Mouse (Mus musculus) embryonic facial prominence, embryonic 13.5 days (tissue): ENCODE measurements around the gene Sowaha. TPM values are rescaled to one million over a fixed set of nuclear protein-coding genes. Genes with fewer than 3 reads are reported as not detected.

Experiments
- ATAC-seq: fragments of 200-750 bp; cut with Nextera tagmentation; 2 replicates; pipeline ENCODE4 v1.8.0; 2017; ENCODE audit warnings: low read depth; ENCODE audit not compliant: insufficient number of reproducible peaks, insufficient read depth, low FRiP score, low TSS enrichment
- H3K27ac ChIP-seq: fragments of 300-500 bp; sonication (generic); 2 replicates; pipeline ENCODE4 v1.5.1; 2015; ENCODE audit warnings: moderate library complexity, mild to moderate bottlenecking, inconsistent platforms
- H3K27me3 ChIP-seq: fragments of 300-500 bp; sonication (generic); 2 replicates; pipeline ENCODE4 v1.6.1; 2015; ENCODE audit warnings: mild to moderate bottlenecking, inconsistent platforms
- H3K36me3 ChIP-seq: fragments of 300-500 bp; sonication (generic); 2 replicates; pipeline ENCODE4 v1.6.1; 2015; ENCODE audit warnings: mild to moderate bottlenecking, inconsistent platforms
- H3K4me1 ChIP-seq: fragments of 300-500 bp; sonication (generic); 2 replicates; pipeline ENCODE4 v1.6.1; 2015; ENCODE audit warnings: inconsistent platforms
- H3K4me2 ChIP-seq: fragments of 300-500 bp; sonication (generic); 2 replicates; pipeline ENCODE4 v1.6.1; 2015; ENCODE audit warnings: moderate library complexity, mild to moderate bottlenecking, inconsistent platforms
- H3K4me3 ChIP-seq: fragments of 300-500 bp; sonication (generic); 2 replicates; pipeline ENCODE4 v1.5.1; 2015; ENCODE audit warnings: mild to moderate bottlenecking, inconsistent platforms
- H3K9ac ChIP-seq: fragments of 300-500 bp; sonication (generic); 2 replicates; pipeline ENCODE4 v1.6.1; 2015; ENCODE audit warnings: mild to moderate bottlenecking, inconsistent platforms
- H3K9me3 ChIP-seq: fragments of 300-500 bp; sonication (generic); 2 replicates; pipeline ENCODE4 v1.6.1; 2016; ENCODE audit warnings: inconsistent platforms
- WGBS: fragments of 180-500 bp; shearing (Covaris S2); methylation state at CpG from one replicate; pipeline ENCODE4 v1.1.7; 2015; ENCODE audit warnings: mixed read lengths; 5-methylcytosine and 5-hydroxymethylcytosine counted together
- polyA plus RNA-seq: library from polyadenylated mRNA; unstranded; fragments of >200 nt; fragmentation: Nextera tagmentation; extraction: Ambion mirVana; gene quantifications from 2 replicates; pipeline ENCODE4 v1.2.1, GENCODE M21; 2015

Sowaha gene
- polyA plus RNA-seq, 1 experiment from 2014 or later = 0.21 TPM

GRCm38 (mm10) chr11:53520122-53520978, 40.3 kb upstream of the Sowaha start:
- 1% methylated on average over 24 of the region's 24 CpGs for WGBS
- no peaks in the 10 kb centered on the region for H3K9me3 ChIP-seq
- no peaks in the 10 kb centered on the region for H3K36me3 ChIP-seq
- H3K4me1 ChIP-seq = peaks cover 58% of the 10 kb centered on the region
- peak overlapping the region; percentile 88 for H3K9ac ChIP-seq
- H3K4me3 ChIP-seq = peak overlapping the region; percentile 77
- H3K27ac ChIP-seq = peak overlapping the region; percentile 90
- ATAC-seq = peak; percentile 18; the same call in 1 of the 2 replicates
- H3K27me3 ChIP-seq = no peaks in the 10 kb centered on the region; the same call in 1 of the 2 replicates
- H3K4me2 ChIP-seq = peak overlapping the region; percentile 72

GRCm38 (mm10) chr11:53519207-53520121, 39.4 kb upstream of the Sowaha start, which contains the start of gene Sept8:
TSS of gene Sept8 (plus strand) at chr11:53519257.
- WGBS = 3% methylated on average over 79 of the region's 79 CpGs
- Histone ChIP-seq H3K4me1 (peaks cover 50% of the 10 kb centered on the region), H3K9ac (peak within 1 kb of the TSS; percentile 88), H3K27me3 (no peaks in the 10 kb centered on the region; the same call in 1 of the 2 replicates), H3K4me2 (peak within 1 kb of the TSS; percentile 72), H3K4me3 (peak within 1 kb of the TSS; percentile 77), H3K27ac (peak within 1 kb of the TSS; percentile 90), H3K9me3 (no peaks in the 10 kb centered on the region), H3K36me3 (no peaks in the 10 kb centered on the region)
- ATAC-seq = peak; percentile 77

GRCm38 (mm10) chr11:53518759-53519158, 38.7 kb upstream of the Sowaha start:
- H3K27me3 ChIP-seq = no peaks in the 10 kb centered on the region; the same call in 1 of the 2 replicates
- H3K4me1 ChIP-seq = peaks cover 43% of the 10 kb centered on the region
- H3K9ac ChIP-seq = peak overlapping the region; percentile 88; the same call in 1 of the 2 replicates
- WGBS = 44% methylated on average over 5 of the region's 5 CpGs
- H3K27ac ChIP-seq = peak overlapping the region; percentile 90; the same call in 1 of the 2 replicates
- no peaks in the 10 kb centered on the region for H3K9me3 ChIP-seq
- H3K4me2 ChIP-seq = peak overlapping the region; percentile 72
- H3K4me3 ChIP-seq = peak overlapping the region; percentile 77; the same call in 1 of the 2 replicates
- no peak for ATAC-seq
- H3K36me3 ChIP-seq = no peaks in the 10 kb centered on the region

GRCm38 (mm10) chr11:53516775-53517627, 36.9 kb upstream of the Sowaha start:
- H3K4me3 ChIP-seq = no peak overlapping the region
- WGBS = 55% methylated on average over 8 of the region's 8 CpGs
- H3K36me3 ChIP-seq = no peaks in the 10 kb centered on the region
- H3K4me1 ChIP-seq = peaks cover 30% of the 10 kb centered on the region
- H3K4me2 ChIP-seq = no peak overlapping the region
- H3K27ac ChIP-seq = no peak overlapping the region; the same call in 1 of the 2 replicates
- H3K9ac ChIP-seq = no peak overlapping the region
- no peaks in the 10 kb centered on the region for H3K9me3 ChIP-seq
- H3K27me3 ChIP-seq = no peaks in the 10 kb centered on the region; the same call in 1 of the 2 replicates
- no peak for ATAC-seq

- Histone ChIP-seq H3K27ac (no peak overlapping the region), H3K4me2 (no peak overlapping the region), H3K9ac (no peak overlapping the region), H3K36me3 (no peaks in the 10 kb centered on the region), H3K4me3 (no peak overlapping the region), H3K9me3 (no peaks in the 10 kb centered on the region), H3K27me3 (no peaks in the 10 kb centered on the region), H3K4me1 (0 out of 2 replicates have a peak, but pooled peaks cover under 1% of the 10 kb centered on the region)
- WGBS = 50% methylated on average over 5 of the region's 5 CpGs
- no peak for ATAC-seq
These were observed 30.3 kb upstream of the Sowaha start for GRCm38 (mm10) chr11:53510351-53510750.

GRCm38 (mm10) chr11:53508591-53508990, 28.5 kb upstream of the Sowaha start:
- peaks cover 6% of the 10 kb centered on the region; the same call in 1 of the 2 replicates for H3K4me1 ChIP-seq
- no peak for ATAC-seq
- H3K36me3 ChIP-seq = no peaks in the 10 kb centered on the region
- WGBS = 49% methylated on average over 3 of the region's 3 CpGs
- no peak overlapping the region for H3K9ac ChIP-seq
- no peak overlapping the region for H3K27ac ChIP-seq
- no peaks in the 10 kb centered on the region for H3K9me3 ChIP-seq
- H3K4me3 ChIP-seq = no peak overlapping the region
- no peaks in the 10 kb centered on the region for H3K27me3 ChIP-seq
- no peak overlapping the region for H3K4me2 ChIP-seq

GRCm38 (mm10) chr11:53508152-53508551, 28.1 kb upstream of the Sowaha start:
- no peak for ATAC-seq
- H3K9me3 ChIP-seq = no peaks in the 10 kb centered on the region
- WGBS = 77% methylated on average over 7 of the region's 7 CpGs

GRCm38 (mm10) chr11:53507098-53507805, 27.2 kb upstream of the Sowaha start:
- H3K9ac ChIP-seq = no peak overlapping the region
- no peak overlapping the region for H3K4me2 ChIP-seq
- ATAC-seq = no peak
- H3K27me3 ChIP-seq = no peaks in the 10 kb centered on the region
- no peak overlapping the region for H3K4me3 ChIP-seq
- H3K4me1 ChIP-seq = peaks cover 6% of the 10 kb centered on the region; the same call in 1 of the 2 replicates
- H3K36me3 ChIP-seq = no peaks in the 10 kb centered on the region
- no peaks in the 10 kb centered on the region for H3K9me3 ChIP-seq
- no peak overlapping the region for H3K27ac ChIP-seq
- 81% methylated on average over 9 of the region's 9 CpGs for WGBS

More at GRCm38 (mm10) chr11:53508152-53508551, 28.1 kb upstream of the Sowaha start:
- H3K9ac ChIP-seq = no peak overlapping the region
- H3K27ac ChIP-seq = no peak overlapping the region
- H3K4me1 ChIP-seq = peaks cover 6% of the 10 kb centered on the region; the same call in 1 of the 2 replicates
- no peak overlapping the region for H3K4me2 ChIP-seq
- H3K27me3 ChIP-seq = no peaks in the 10 kb centered on the region
- no peak overlapping the region for H3K4me3 ChIP-seq
- no peaks in the 10 kb centered on the region for H3K36me3 ChIP-seq

- WGBS = 54% methylated on average over 5 of the region's 5 CpGs
- no peak overlapping the region for H3K27ac ChIP-seq
- H3K27me3 ChIP-seq = no peaks in the 10 kb centered on the region; the same call in 1 of the 2 replicates
- no peak overlapping the region; the same call in 1 of the 2 replicates for H3K9ac ChIP-seq
- H3K4me2 ChIP-seq = no peak overlapping the region
- no peak overlapping the region for H3K4me3 ChIP-seq
- H3K36me3 ChIP-seq = no peaks in the 10 kb centered on the region
- peaks cover 13% of the 10 kb centered on the region; the same call in 1 of the 2 replicates for H3K4me1 ChIP-seq
- H3K9me3 ChIP-seq = no peaks in the 10 kb centered on the region
- no peak for ATAC-seq
These were observed 25.1 kb upstream of the Sowaha start for GRCm38 (mm10) chr11:53505026-53505663.

- H3K36me3 ChIP-seq = no peaks in the 10 kb centered on the region
- 83% methylated on average over 8 of the region's 8 CpGs for WGBS
- no peaks in the 10 kb centered on the region for H3K9me3 ChIP-seq
- no peak overlapping the region for H3K4me3 ChIP-seq
- H3K27ac ChIP-seq = no peak overlapping the region
- H3K9ac ChIP-seq = no peak overlapping the region
- peaks cover 3% of the 10 kb centered on the region; the same call in 1 of the 2 replicates for H3K27me3 ChIP-seq
- H3K4me1 ChIP-seq = peaks cover 13% of the 10 kb centered on the region; the same call in 1 of the 2 replicates
- no peak overlapping the region for H3K4me2 ChIP-seq
- ATAC-seq = no peak
These were observed 24.3 kb upstream of the Sowaha start for GRCm38 (mm10) chr11:53504376-53504775.
